Mouse (Mus musculus) neural tube, embryonic 15.5 days (tissue): ENCODE data around the gene Myo1d. TPM values are rescaled to one million over a fixed set of nuclear protein-coding genes. Genes with fewer than 3 reads are reported as not detected.

Source experiments
- ATAC-seq: fragments of 200-750 bp; cut with Nextera tagmentation; 2 replicates; pipeline ENCODE4 v1.8.0; 2017; ENCODE audit warnings: mild to moderate bottlenecking, moderate TSS enrichment, moderate library complexity; ENCODE audit not compliant: low FRiP score
- H3K27ac ChIP-seq: fragments of 300-500 bp; sonication (generic); replicated peaks from 2 replicates; pipeline ENCODE4 v1.5.1; 2015; ENCODE audit warnings: mild to moderate bottlenecking, inconsistent platforms
- H3K27me3 ChIP-seq: fragments of 300-500 bp; sonication (generic); replicated peaks from 2 replicates; pipeline ENCODE4 v1.6.1; 2015; ENCODE audit warnings: inconsistent platforms
- H3K36me3 ChIP-seq: fragments of 300-500 bp; sonication (generic); 2 replicates; pipeline ENCODE4 v1.6.1; 2015; ENCODE audit warnings: inconsistent platforms
- H3K4me1 ChIP-seq: fragments of 300-500 bp; sonication (generic); 2 replicates; pipeline ENCODE4 v1.6.1; 2015; ENCODE audit warnings: inconsistent platforms
- H3K4me2 ChIP-seq: fragments of 300-500 bp; sonication (generic); 2 replicates; pipeline ENCODE4 v1.6.1; 2015; ENCODE audit warnings: inconsistent platforms, mild to moderate bottlenecking, moderate library complexity
- H3K4me3 ChIP-seq: fragments of 300-500 bp; sonication (generic); replicated peaks from 2 replicates; pipeline ENCODE4 v1.5.1; 2015; ENCODE audit warnings: mild to moderate bottlenecking, inconsistent platforms
- H3K9ac ChIP-seq: fragments of 300-500 bp; sonication (generic); replicated peaks from 2 replicates; pipeline ENCODE4 v1.6.1; 2015; ENCODE audit warnings: mild to moderate bottlenecking, inconsistent platforms
- H3K9me3 ChIP-seq: fragments of 300-500 bp; sonication (generic); replicated peaks from 2 replicates; pipeline ENCODE4 v1.6.1; 2016; ENCODE audit warnings: inconsistent platforms
- WGBS: fragments of 180-500 bp; shearing (Covaris S2); methylation state at CpG from one replicate; pipeline ENCODE4 v1.1.7; 2015; ENCODE audit warnings: mixed read lengths; 5-methylcytosine and 5-hydroxymethylcytosine counted together
- polyA plus RNA-seq: library from polyadenylated mRNA; unstranded; fragments of >200 nt; fragmentation: Nextera tagmentation; extraction: Ambion mirVana; gene quantifications from 2 replicates; pipeline ENCODE4 v1.2.1, GENCODE M21; 2015

The Myo1d gene
- polyA plus RNA-seq, 1 experiment from 2014 or later: 2.6 TPM

- Histone ChIP-seq H3K4me2 (no peak overlapping the region), H3K27me3 (no peaks in the 10 kb centered on the region)
- no peak for ATAC-seq
These were observed 283.2 kb downstream of the Myo1d start for GRCm38 (mm10) chr11:80496640-80497039.

GRCm38 (mm10) chr11:80495972-80496371, 283.9 kb downstream of the Myo1d start:
- no peak for ATAC-seq
- H3K4me1 ChIP-seq: peaks cover 27% of the 10 kb centered on the region
- H3K4me3 ChIP-seq: no peak overlapping the region
- no peaks in the 10 kb centered on the region for H3K9me3 ChIP-seq
- no peak overlapping the region for H3K27ac ChIP-seq
- WGBS: 92% methylated on average over 6 of the region's 6 CpGs
- no peaks in the 10 kb centered on the region for H3K36me3 ChIP-seq
- no peak overlapping the region for H3K9ac ChIP-seq
- H3K4me2 ChIP-seq: no peak overlapping the region
- H3K27me3 ChIP-seq: no peaks in the 10 kb centered on the region

More at GRCm38 (mm10) chr11:80496640-80497039, 283.2 kb downstream of the Myo1d start:
- Histone ChIP-seq H3K9ac (no peak overlapping the region), H3K4me1 (peaks cover 27% of the 10 kb centered on the region), H3K9me3 (no peaks in the 10 kb centered on the region), H3K27ac (no peak overlapping the region), H3K4me3 (no peak overlapping the region), H3K36me3 (no peaks in the 10 kb centered on the region)
- WGBS: 90% methylated on average over 1 of the region's 1 CpGs

GRCm38 (mm10) chr11:80494852-80495251, 285.0 kb downstream of the Myo1d start:
- H3K9me3 ChIP-seq: no peaks in the 10 kb centered on the region
- peaks cover 24% of the 10 kb centered on the region for H3K4me1 ChIP-seq
- no peak for ATAC-seq
- no peak overlapping the region for H3K4me2 ChIP-seq
- no peaks in the 10 kb centered on the region for H3K36me3 ChIP-seq
- H3K27me3 ChIP-seq: no peaks in the 10 kb centered on the region
- H3K27ac ChIP-seq: no peak overlapping the region
- WGBS: 74% methylated on average over 9 of the region's 9 CpGs
- no peak overlapping the region for H3K9ac ChIP-seq
- H3K4me3 ChIP-seq: no peak overlapping the region

- H3K4me2 ChIP-seq: no peak overlapping the region
- WGBS: 92% methylated on average over 5 of the region's 5 CpGs
- no peak overlapping the region for H3K4me3 ChIP-seq
- ATAC-seq: no peak
- no peaks in the 10 kb centered on the region for H3K36me3 ChIP-seq
- no peak overlapping the region for H3K27ac ChIP-seq
- peaks cover 22% of the 10 kb centered on the region for H3K4me1 ChIP-seq
- no peaks in the 10 kb centered on the region for H3K27me3 ChIP-seq
- no peak overlapping the region for H3K9ac ChIP-seq
- H3K9me3 ChIP-seq: no peaks in the 10 kb centered on the region
These were observed 286.6 kb downstream of the Myo1d start for GRCm38 (mm10) chr11:80493186-80493585.

- H3K9me3 ChIP-seq: no peaks in the 10 kb centered on the region
- no peaks in the 10 kb centered on the region for H3K27me3 ChIP-seq
- no peak overlapping the region for H3K4me2 ChIP-seq
- no peaks in the 10 kb centered on the region for H3K36me3 ChIP-seq
- H3K4me1 ChIP-seq: peaks cover 28% of the 10 kb centered on the region
- WGBS: 82% methylated on average over 10 of the region's 10 CpGs
- no peak overlapping the region for H3K27ac ChIP-seq
- H3K4me3 ChIP-seq: no peak overlapping the region
- ATAC-seq: no peak
- H3K9ac ChIP-seq: no peak overlapping the region
These were observed 289.0 kb downstream of the Myo1d start for GRCm38 (mm10) chr11:80490831-80491230.

- no peak for ATAC-seq
- H3K9ac ChIP-seq: 0 out of 2 replicates have a peak overlapping the region, but pooled peaks have one; percentile 7
- H3K36me3 ChIP-seq: no peaks in the 10 kb centered on the region
These were observed 290.0 kb downstream of the Myo1d start for GRCm38 (mm10) chr11:80489882-80490196.

GRCm38 (mm10) chr11:80489172-80489881, 290.5 kb downstream of the Myo1d start:
- Histone ChIP-seq H3K9me3 (no peaks in the 10 kb centered on the region), H3K27me3 (no peaks in the 10 kb centered on the region), H3K36me3 (no peaks in the 10 kb centered on the region), H3K4me2 (no peak overlapping the region), H3K27ac (peak overlapping the region; percentile 33), H3K9ac (0 out of 2 replicates have a peak overlapping the region, but pooled peaks have one; percentile 7), H3K4me1 (peaks cover 43% of the 10 kb centered on the region), H3K4me3 (no peak overlapping the region)
- ATAC-seq: no peak
- 52% methylated on average over 12 of the region's 12 CpGs for WGBS

More at GRCm38 (mm10) chr11:80489882-80490196, 290.0 kb downstream of the Myo1d start:
- WGBS: 76% methylated on average over 5 of the region's 5 CpGs
- no peaks in the 10 kb centered on the region for H3K9me3 ChIP-seq
- no peak overlapping the region for H3K4me3 ChIP-seq
- no peaks in the 10 kb centered on the region for H3K27me3 ChIP-seq
- peaks cover 38% of the 10 kb centered on the region for H3K4me1 ChIP-seq
- 0 out of 2 replicates have a peak overlapping the region, but pooled peaks have one; percentile 33 for H3K27ac ChIP-seq
- no peak overlapping the region for H3K4me2 ChIP-seq

- H3K4me2 ChIP-seq: no peak overlapping the region
- H3K4me1 ChIP-seq: peaks cover 56% of the 10 kb centered on the region
- no peaks in the 10 kb centered on the region for H3K27me3 ChIP-seq
- no peaks in the 10 kb centered on the region for H3K36me3 ChIP-seq
- H3K9ac ChIP-seq: no peak overlapping the region
- 51% methylated on average over 15 of the region's 15 CpGs for WGBS
- H3K4me3 ChIP-seq: no peak overlapping the region
- no peak for ATAC-seq
- no peak overlapping the region for H3K27ac ChIP-seq
- no peaks in the 10 kb centered on the region for H3K9me3 ChIP-seq
These were observed 291.8 kb downstream of the Myo1d start for GRCm38 (mm10) chr11:80487904-80488587.

- ATAC-seq: no peak
- Histone ChIP-seq H3K27me3 (no peaks in the 10 kb centered on the region), H3K27ac (peak overlapping the region; percentile 81; the same call in 1 of the 2 replicates), H3K4me2 (no peak overlapping the region), H3K4me1 (peaks cover 76% of the 10 kb centered on the region), H3K9ac (no peak overlapping the region), H3K4me3 (no peak overlapping the region), H3K9me3 (no peaks in the 10 kb centered on the region), H3K36me3 (no peaks in the 10 kb centered on the region; the same call in 1 of the 2 replicates)
- WGBS: 84% methylated on average over 10 of the region's 10 CpGs
These were observed 294.1 kb downstream of the Myo1d start for GRCm38 (mm10) chr11:80485622-80486206.

GRCm38 (mm10) chr11:80485120-80485551, 294.7 kb downstream of the Myo1d start:
- H3K36me3 ChIP-seq: no peaks in the 10 kb centered on the region; the same call in 1 of the 2 replicates
- peaks cover 76% of the 10 kb centered on the region for H3K4me1 ChIP-seq
- no peaks in the 10 kb centered on the region for H3K27me3 ChIP-seq
- no peak overlapping the region for H3K4me3 ChIP-seq
- no peak for ATAC-seq
- peak overlapping the region; percentile 81; the same call in 1 of the 2 replicates for H3K27ac ChIP-seq
- no peaks in the 10 kb centered on the region for H3K9me3 ChIP-seq
- H3K9ac ChIP-seq: no peak overlapping the region
- 76% methylated on average over 9 of the region's 9 CpGs for WGBS
- H3K4me2 ChIP-seq: no peak overlapping the region

- peak overlapping the region; percentile 28 for H3K9ac ChIP-seq
- H3K9me3 ChIP-seq: no peaks in the 10 kb centered on the region
- peaks cover 71% of the 10 kb centered on the region for H3K4me1 ChIP-seq
- H3K27ac ChIP-seq: peak overlapping the region; percentile 81
- peak overlapping the region; percentile 5; the same call in 1 of the 2 replicates for H3K4me3 ChIP-seq
- no peaks in the 10 kb centered on the region for H3K27me3 ChIP-seq
- no peaks in the 10 kb centered on the region; the same call in 1 of the 2 replicates for H3K36me3 ChIP-seq
- H3K4me2 ChIP-seq: peak overlapping the region; percentile 90
- WGBS: 16% methylated on average over 12 of the region's 12 CpGs
- peak; percentile 83 for ATAC-seq
These were observed 295.5 kb downstream of the Myo1d start for GRCm38 (mm10) chr11:80484191-80484791.
